Mouse (Mus musculus): ENCODE measurements around the gene Zfp524.

- TF ChIP-seq POLR2A (IDR thresholded peaks at IDR 0.05; ENCODE audit: borderline replicate concordance, extremely low read depth, insufficient read depth, insufficient read length, poor library complexity, severe bottlenecking) (no peak), CTCF (IDR thresholded peaks at IDR 0.05; ENCODE audit: borderline replicate concordance, extremely low read depth, insufficient read depth, insufficient read length) (no peak)
Observed at GRCm38 (mm10) chr7:5030554-5031275, 16.5 kb downstream of the Zfp524 start.

Data from brain, embryonic 14.5 days (tissue).